Mouse (Mus musculus) thymus, postnatal 14 days (tissue): Measurements from ENCODE around the gene Osbpl6.

ENCODE experiments used
- DNase-seq: peaks from one replicate; pipeline ENCODE4 v3.0.0; 2021

Osbpl6 gene

DNA sequence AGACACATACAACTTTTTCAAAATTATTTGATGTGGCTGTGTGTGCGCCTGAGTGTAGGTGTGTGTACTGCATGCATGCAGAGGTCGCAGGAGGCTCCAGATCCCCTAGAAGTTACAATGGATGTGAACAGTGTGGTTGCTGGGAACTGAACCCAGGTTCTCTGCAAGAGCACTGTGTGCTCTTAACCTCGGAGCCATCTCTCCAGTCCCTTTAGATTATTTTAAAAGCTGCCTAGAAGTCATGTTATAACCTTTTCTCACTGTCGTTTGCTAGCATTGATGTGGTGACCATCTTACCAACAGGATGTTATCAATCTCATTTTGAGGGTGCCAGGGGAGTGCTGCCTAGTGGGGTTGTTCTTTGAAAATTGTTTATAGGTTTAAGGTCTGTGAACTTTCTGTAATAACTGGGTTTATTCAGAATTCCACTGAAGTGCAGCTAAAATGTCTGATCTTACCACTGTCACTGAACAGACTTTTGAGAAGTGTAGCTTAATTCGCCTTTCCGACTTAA, 15.2 kb downstream of the Osbpl6 start:
- no peak for DNase-seq

DNA sequence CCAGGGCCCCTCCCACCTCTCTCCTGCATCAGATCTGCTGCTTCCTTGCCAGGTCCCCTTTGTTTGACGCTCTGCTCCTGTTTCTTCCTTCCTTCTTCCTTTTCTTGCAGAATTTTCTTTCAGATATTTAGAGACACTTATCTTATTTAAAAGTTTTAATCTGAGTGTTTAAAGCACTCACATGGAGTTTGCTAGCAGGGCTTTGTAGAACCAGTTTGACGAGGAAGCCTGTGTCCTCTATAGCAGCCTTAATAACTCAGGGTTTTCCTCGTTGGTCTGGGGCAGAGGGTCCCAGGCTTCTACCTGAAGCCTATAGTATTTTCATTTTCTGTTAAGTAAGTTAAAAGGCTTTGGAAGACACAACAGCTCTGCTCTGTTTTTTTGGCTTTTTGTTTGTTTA, 20.5 kb downstream of the Osbpl6 start:
- DNase-seq = no peak

DNA sequence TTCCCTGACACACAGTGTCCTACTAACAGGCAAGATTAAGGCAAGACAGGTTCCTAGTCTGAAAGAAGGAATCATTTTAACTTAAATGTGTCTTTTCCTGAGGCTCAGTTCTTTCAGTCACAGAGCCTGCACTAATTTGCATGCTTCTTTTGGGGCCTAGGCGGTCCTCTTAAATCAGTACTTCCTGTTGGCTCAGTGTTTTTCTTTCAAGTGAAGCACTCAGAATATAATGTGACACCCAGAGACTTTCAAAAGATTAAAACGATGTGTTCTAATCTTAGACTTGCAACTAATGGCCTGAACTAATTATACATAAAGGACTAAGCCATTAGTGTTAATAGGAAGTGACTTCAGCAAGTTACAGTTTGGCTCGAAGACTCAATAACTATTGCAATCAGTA, 23.0 kb downstream of the Osbpl6 start:
- DNase-seq = no peak

DNA sequence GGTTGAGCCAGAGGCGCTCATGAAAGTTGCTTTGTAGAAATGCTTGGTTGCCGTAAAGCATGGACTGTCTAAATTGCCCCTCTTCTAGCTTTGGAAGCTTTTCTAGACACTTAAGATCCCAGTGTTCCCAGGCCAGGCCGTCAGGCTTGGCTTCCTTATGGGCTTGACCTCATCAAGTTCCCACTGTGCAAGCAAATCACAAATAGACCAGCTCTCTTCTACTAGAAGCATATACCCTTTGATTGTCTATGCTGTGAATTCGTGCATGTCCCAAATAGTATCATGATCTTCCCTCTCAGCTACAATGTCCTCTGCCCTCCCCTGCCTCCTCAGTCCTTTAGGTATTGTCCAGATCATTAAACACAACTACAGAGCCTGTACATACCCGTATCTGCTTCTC, 23.5 kb downstream of the Osbpl6 start:
- no peak for DNase-seq

DNA sequence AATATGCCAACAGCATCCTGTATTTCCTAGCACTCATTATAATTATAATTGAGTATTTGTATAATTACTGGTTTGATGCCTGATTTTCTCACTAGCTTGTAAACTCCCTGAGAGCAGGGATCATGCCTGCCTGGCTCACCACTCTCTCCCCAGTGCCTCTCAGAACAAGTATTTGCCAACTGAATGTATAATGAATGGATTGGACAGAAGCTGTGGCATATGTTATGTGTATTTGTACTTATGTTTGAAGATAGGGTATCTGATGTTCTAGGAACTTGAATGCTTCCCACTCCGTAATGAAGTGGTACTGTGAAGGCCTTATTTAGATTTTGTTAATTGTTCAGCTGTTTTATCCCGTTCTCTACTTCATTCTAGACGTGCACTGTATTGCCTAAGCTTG, 24.2 kb downstream of the Osbpl6 start:
- no peak for DNase-seq

DNA sequence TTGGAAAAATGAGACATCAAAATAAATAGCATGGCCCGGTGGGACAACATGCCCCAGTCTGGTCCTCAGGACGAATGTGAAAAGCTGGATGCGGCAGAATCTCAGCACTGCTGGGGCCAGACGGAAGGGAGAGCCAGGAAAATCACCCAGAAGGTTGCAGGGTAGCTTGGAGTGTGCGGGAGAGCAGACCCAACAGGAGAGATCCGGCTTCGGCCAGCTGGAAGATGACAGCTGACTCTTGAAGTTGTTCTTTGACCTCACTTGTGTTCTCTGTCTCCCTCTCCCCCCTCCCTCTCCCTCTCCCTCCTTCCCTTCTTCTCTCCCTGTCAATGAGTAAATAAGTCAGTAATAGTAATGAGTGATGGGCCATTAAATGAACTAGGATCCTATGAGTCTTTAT, 27.9 kb downstream of the Osbpl6 start:
- no peak for DNase-seq

DNA sequence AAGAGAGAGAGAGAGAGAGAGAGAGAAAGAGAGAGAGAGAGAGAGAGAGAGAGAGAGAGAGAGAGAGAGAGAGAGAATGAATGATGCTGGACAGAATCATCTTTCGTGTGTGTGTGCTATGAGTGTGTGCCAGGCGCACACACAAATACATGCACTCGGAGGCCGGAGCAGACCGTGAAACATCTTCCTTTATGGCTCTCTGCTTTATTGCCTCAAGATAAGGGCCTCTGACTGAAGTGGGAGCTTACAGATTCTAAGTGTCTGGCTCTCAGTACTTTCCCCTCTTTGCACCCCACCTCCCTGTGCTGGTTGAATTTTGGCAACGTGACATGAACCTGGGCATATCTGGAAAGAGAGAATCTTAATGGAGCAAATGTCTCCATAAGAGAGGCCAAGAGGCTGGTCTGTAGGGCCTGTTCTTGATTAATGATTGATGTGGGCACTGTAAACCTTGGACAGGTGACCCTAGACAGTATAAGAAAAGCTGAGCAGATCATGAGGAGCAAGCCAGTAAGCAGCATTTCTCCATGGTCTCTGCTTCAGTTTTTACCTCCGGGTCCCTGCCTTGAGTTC, 29.4 kb downstream of the Osbpl6 start:
- DNase-seq = no peak

DNA sequence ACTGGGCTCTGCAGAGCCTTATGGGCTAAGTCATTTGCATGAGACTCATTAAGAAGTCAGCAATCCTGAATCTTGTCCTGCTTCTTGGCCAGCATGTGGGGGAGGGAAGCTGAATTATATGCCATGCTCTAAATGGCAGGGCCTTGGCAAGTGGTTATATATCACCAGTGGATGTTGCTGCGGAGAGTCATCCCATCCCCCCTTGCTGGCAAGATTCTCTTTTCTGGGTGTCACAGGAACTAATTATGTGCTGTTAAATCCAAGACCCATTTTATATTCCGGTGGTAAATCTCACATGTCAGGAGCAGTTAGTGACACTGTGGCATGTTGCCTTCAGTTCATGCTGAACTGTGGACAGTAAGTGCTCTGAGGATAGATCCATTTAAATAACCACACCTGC, 31.1 kb downstream of the Osbpl6 start:
- DNase-seq = no peak

DNA sequence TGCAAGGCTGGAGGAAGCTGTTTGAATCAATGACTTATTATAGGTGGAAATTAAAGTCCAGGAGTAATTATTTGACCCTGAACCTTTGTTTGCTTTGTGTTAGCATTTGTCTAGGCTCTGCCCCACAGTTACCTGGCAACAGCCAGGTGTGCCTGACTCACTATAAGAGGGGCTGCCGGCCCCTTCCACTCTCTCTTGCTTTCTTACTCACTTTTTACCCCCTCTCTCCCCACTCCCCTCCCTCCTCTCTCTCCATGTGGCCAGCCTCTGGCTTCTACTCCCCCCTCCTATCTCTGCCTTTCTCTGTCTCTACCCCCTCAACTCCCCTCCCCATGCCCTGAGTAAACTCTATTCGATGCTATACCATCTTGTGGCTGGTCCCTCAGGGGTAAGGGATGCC, 33.2 kb downstream of the Osbpl6 start:
- DNase-seq = no peak

DNA sequence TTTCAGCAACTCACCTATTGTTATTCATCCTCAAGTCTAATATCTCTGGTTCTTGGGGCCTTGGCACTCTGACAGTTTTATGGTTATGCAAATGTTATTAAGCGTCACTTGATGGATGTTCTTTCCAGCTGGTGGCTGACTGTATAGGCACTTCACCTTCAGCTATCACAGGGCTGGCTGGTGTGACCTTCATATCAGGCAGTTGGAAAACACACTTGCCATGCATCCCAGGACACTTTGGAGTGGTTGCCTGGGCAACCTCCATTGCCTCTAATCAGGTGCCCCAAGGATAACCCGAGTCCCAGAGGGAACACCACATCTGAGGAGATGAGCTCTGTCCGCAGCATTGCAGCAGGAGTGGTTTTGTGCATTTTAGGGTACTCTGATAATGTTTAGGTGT, 35.8 kb downstream of the Osbpl6 start:
- no peak for DNase-seq

DNA sequence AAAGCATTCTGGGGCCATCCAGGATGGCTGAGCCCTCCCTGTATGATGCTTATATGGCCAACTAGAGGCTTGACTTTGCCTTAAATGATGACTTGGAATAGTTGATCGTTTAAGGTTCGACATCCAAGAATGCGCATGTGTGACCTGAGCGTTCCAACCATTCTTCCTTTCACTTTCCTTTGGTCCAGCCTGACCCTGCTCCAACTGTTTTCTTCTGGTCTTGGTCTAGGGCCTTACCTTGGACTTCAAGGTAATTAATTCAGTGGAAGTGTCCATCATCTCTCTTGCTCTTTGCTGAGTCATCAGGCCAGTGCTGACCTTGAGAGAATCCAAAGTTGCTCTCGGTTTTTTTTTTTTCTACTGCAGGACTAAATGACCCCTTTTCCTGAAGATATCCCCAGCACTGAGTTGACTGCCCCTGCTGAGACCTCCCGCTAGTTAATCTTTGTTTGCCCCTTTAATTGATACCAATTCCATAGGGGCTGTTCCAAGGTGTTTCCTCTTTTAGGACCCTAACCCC, 43.6 kb downstream of the Osbpl6 start:
- no peak for DNase-seq

DNA sequence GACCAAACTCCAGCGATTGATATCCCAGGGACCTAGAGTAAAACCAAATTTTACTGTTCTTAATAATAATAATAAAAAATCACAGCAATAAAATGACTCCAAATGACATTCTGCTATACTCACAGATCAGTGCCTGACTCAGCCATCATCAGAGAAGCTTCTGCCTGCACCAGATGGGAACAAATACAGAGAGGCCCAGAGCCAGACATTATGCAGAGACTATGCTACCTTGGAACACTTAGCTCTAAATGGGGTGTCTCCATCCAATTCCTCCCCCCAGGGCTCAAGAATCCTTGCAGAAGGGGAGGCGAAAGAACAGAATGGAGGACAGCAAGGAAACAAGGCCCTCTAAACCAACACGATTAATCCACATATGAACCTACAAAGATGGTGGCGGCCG, 60.4 kb downstream of the Osbpl6 start:
- DNase-seq = no peak

DNA sequence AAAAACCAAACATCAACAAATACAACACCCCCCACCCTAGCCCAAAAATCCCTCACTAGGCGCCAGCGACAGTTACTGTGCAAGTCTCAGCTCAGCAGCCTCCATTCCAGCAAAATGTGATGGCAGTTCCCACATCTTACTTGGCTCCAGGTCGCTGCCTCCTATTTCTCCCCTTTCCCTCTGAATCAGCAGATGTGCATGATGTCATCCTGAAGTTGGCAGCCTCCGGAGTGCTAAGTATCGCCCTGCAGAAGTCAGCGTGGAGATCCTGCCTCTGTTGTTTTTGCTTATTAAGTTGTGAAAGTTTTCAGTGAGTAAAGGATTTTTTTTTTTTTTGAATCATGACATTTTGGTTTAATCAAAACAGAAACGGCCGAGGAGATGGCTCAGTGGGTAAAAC, 61.9 kb downstream of the Osbpl6 start:
- DNase-seq = no peak

DNA sequence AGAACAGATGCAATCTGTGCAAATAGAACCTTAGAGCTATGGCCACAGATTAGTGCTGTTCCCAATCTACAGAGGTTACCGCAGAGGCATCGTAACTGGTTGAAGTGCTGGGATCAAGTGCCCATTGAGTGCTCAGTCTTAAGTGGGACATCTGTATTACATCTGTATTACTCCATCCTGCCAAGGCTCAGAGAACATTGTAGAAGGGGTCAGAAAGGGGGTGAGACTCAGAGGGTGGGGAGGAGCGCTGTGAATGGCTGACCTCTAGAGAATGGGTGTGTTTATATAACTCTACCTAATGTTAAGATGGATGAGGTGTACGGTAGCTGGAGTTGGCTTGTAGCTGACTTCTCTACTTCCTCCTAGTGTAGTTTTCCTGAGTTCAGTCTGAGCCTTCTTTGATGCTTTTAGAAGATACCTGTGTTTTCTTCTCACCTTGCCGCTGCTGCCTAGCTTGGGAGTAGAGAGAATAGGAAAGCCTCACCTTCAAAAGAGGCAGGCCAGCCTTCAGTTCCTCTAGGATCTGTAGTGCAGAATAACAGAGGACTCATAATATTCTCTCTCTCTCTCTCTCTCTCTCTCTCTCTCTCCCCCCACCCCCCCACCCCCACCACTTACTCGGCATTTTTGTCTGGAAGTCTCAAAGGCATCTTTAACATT, 62.9 kb downstream of the Osbpl6 start:
- no peak for DNase-seq

DNA sequence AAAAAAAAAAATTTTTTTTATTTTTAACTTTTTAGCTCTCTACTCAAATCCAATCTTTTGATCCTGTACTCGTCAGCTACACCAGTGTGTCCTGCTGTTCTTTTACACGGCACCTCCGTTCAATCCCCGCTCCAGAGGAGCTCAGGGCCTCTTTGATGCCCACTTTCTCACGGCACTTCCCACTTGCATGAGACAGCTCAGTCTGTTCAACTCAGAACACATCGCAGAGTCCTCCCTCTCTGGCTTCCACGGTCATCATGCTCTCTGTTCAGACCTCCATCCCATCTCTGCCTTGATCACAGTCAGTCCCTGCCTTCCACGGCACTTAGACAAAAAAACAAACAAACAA, 63.4 kb downstream of the Osbpl6 start:
- no peak for DNase-seq

DNA sequence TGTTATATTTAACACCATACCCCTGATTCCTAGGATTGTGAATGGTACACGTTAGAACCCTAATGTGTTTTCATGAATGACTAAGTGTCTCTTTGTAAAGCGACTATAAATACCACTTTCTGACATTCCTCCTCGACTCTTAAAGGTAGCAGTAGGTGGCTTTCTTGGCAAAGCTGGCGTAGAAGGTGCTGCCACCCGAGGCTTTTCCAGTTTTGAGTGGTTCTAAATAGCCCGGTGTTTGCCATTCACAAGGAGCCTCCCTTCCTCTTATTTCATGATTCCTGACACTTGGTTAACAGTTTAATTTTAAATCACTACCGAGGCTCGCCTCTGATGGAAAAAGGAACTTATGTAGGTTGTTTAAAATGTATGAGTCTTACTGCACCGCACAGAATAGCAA, 64.1 kb downstream of the Osbpl6 start:
- no peak for DNase-seq

DNA sequence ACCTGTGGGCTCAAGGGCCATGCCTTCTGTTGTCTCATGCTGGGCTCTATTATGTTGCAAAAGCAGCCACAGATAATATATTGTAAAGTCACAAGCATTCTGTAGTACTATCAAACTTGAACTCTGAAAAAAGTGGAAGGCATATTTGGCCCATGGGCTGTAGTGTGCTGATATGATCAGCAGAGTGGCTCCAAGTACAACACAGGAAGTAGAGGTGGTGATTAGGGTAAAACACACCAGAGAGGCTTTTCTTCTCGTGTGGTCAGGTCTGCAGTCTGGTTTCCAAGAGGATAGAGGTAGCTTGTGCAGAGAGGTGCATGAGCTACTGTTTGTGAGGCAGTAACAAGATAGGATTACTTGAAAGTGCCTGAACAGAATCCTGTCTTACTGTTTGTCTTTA, 69.5 kb downstream of the Osbpl6 start:
- DNase-seq = no peak

DNA sequence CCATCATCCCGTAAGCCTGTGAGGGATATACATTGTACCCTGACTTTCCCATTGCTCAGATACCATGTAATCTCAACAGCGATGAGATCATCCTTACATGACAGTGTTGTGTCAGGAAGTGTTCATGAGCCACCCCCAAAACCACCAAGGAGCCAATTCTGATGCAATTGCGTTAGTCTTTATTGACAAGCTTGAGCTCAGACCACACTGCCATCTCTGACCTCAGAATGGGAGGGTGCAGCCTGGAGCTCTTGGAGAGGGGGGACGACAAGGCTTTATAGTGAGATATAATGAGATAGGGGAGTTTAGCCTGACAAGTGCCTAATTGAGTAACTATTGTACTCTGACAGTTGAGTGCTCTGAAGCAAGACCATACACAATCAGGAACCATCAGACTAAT, 82.5 kb downstream of the Osbpl6 start:
- DNase-seq = no peak

DNA sequence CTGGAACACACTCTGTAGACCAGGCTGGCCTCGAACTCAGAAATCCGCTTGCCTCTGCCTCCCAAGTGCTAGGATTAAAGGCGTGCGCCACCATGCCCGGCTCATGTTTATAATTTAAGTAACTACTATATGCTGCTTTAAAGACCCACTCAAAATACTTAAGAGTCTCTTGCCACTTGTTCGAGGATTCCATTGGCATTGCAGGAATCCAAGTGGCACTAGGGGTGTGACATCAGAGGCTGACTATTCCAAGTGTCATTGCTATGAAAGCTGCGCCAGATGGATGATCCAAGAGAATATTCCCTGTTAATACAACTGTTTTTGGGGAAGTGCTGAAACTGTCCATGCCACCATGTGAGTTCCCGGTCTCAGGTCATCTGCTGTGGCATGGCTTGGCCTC, 83.9 kb downstream of the Osbpl6 start:
- DNase-seq = no peak

DNA sequence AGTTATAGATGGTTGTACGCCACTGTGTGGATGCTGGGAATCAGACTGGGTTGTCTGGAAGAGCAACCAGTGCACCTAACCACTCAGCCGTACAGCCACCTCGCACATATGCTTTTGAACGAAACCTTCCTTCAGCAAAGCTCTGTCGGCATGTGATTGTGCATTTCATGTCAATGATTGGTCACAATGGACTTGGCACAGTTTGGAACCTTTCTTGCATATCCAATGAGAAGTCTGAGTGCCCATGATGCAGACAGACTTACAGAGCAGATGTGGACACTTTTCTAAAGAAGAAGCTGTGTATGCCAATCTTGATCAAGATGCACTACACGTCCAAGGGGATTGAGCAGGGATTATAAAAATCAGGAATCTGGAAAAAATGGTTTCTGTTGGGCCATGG, 85.1 kb downstream of the Osbpl6 start:
- no peak for DNase-seq

DNA sequence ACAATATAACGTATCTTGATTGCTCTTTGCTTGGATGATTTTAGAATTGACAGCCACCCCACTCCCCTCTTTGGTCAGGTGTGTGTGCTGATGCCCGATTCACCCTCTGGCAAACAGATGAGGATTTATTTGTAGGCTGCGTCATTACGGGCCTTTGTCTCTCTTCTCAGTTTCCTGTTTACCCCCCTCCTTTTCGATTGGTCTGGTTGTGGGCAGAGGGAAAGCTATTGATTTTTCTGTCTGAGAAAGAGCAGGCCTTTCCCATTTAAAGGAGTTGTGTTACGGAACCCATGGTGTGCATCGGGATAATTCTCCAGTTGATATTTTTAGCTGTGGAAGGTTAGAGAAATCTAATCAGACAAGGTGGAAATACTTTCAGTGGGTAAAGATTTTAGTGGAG, 85.9 kb downstream of the Osbpl6 start:
- no peak for DNase-seq

DNA sequence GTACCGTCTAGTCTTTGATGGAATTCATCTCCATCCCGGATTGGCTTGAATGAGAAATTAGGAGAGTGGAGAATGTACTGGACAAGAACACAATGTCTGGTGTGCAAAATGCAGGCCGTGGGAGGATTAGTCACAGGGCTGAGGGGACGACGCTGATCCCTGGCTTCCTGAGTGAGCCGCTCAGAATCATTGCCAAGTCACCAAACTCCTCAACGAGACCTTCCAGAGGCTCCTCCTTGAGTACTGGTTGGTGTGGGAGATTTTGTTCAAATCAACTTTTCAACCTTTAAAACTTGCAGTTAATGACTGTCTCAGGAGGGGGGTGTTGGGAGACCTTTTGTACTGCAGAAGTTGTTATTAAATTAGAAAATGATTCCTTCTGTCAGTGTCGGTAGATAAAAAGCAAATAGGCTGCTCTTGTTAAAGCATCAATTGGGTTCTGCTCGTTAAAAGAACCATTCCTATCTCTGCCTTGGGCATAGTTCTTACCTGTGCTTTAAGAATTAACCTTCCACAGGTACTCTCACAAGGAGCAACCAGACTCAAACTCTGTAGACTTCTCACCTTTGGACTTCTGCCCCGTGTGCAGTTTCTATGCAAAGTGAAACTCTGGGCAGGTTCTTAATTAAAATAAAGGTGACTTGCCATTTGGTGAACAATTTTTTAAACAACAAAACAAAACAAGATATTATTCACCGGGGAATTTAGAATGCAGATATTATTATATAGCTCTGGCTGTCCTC, 89.9 kb downstream of the Osbpl6 start:
- DNase-seq = no peak

DNA sequence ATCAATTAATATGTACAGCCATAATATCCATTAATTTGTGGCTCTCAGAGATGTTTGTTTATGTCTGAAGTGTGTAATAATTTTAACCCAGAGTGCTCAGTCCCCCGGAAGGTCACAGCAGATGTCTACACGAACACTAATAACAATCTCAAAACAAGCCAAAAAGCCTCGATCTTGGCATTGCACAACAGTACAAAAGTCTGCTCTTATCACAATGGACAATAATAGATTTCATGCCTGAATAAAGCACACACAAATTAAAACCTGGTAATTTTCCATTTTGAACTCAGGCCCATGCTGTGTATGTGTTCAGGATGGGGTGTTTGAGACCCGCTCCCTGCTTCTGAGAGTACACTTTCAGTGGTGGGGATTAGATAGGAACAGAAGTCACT, 90.4 kb downstream of the Osbpl6 start:
- no peak for DNase-seq

DNA sequence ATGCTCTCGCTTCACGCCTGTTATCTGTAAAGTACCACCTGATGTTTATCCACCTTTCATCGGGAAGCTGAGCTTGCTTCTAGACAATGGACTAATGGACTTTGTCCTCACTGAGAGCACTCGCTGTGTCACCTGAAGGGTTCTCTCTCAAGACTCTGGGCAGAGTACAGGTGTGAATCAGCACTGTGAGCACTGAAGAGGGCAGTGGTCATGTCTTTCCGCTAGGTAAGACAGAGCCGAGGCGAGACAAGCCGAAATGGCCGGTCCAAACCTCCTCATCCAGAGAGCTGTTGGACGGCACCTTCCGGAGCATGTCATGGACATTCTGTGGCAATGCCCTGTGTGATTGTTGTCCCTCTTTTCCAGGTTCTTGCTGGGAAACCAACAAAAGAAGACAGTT, 92.6 kb downstream of the Osbpl6 start:
- DNase-seq = no peak
